Mouse (Mus musculus): ENCODE results near the gene Stpg4.

- TF ChIP-seq CTCF (IDR thresholded peaks at IDR 0.05; ENCODE audit: borderline replicate concordance, extremely low read depth, insufficient read depth, insufficient read length) (no peak), POLR2A (IDR thresholded peaks at IDR 0.05; ENCODE audit: borderline replicate concordance, extremely low read depth, insufficient read depth, insufficient read length, poor library complexity, severe bottlenecking) (no peak)
These were observed 4.8 kb upstream of the Stpg4 start for GRCm38 (mm10) chr17:87432314-87432713.
